Mouse (Mus musculus) CH12.LX (cell line): ENCODE data around the gene Gm19345. TPM values are rescaled to one million over a fixed set of nuclear protein-coding genes. Genes with fewer than 3 reads are reported as not detected.

ENCODE experiments used
- DNase-seq: peaks from one replicate; pipeline ENCODE4 v3.0.0-alpha.2; 2013; ENCODE audit errors: extremely low read depth
- H3K27ac ChIP-seq: 2 replicates; pipeline ENCODE4 v1.5.1; 2012; ENCODE audit warnings: low read depth, mild to moderate bottlenecking, control low read depth, moderate library complexity; ENCODE audit not compliant: insufficient read depth
- H3K27me3 ChIP-seq: replicated peaks from 2 replicates; pipeline ENCODE3; 2012; ENCODE audit warnings: inconsistent platforms
- H3K36me3 ChIP-seq, 2 experiments: replicated peaks in 1 of 2; 2 replicates each; pipeline versions ENCODE3 to v1.6.1; 2012; ENCODE audit warnings: inconsistent platforms in 1 of 2, low read length in 1 of 2, mild to moderate bottlenecking in 1 of 2, mixed read lengths in 1 of 2, moderate library complexity in 1 of 2; ENCODE audit not compliant: control insufficient read depth in 1 of 2, insufficient read depth in 1 of 2
- H3K4me1 ChIP-seq, 2 experiments: 2 replicates each; pipeline ENCODE4 v1.6.1; 2012; ENCODE audit warnings: inconsistent platforms in 1 of 2, moderate library complexity in 1 of 2; ENCODE audit not compliant: insufficient read depth in 2 of 2, control insufficient read depth in 1 of 2
- H3K4me2 ChIP-seq: 2 replicates; pipeline ENCODE4 v1.6.1; 2012; ENCODE audit warnings: low read depth, mild to moderate bottlenecking, control low read depth; ENCODE audit not compliant: poor library complexity, insufficient read depth, severe bottlenecking
- H3K4me3 ChIP-seq, 3 experiments: fragments of 150-350 bp in 1 of 3; sonication (generic) in 1 of 3; replicated peaks in 1 of 3; 2 replicates each; pipeline versions ENCODE3 to v1.5.1; 2011 to 2012; ENCODE audit warnings: low read depth in 2 of 3, low read length in 2 of 3, mild to moderate bottlenecking in 2 of 3, moderate library complexity in 2 of 3, control low read depth in 1 of 3, improper control_type of control experiment in 1 of 3, inconsistent platforms in 1 of 3, mixed read lengths in 1 of 3; ENCODE audit not compliant: poor library complexity in 1 of 3
- H3K79me2 ChIP-seq: replicated peaks from 2 replicates; pipeline ENCODE4 v1.6.1; 2012; ENCODE audit warnings: mild to moderate bottlenecking, moderate library complexity; ENCODE audit not compliant: control insufficient read depth, poor library complexity, insufficient read depth, severe bottlenecking; ENCODE audit errors: extremely low read depth
- H3K9ac ChIP-seq: 2 replicates; pipeline ENCODE4 v1.6.1; 2012; ENCODE audit warnings: low read depth, mild to moderate bottlenecking, control low read depth, moderate library complexity; ENCODE audit not compliant: insufficient read depth
- H3K9me3 ChIP-seq: replicated peaks from 2 replicates; pipeline ENCODE3; 2012; ENCODE audit warnings: low read length, inconsistent platforms, mixed read lengths
- CHD1 ChIP-seq: IDR thresholded peaks from 2 replicates; pipeline ENCODE4 v1.6.1; 2012; ENCODE audit warnings: low read depth, low read length, improper control_type of control experiment, inconsistent platforms
- EP300 ChIP-seq: IDR thresholded peaks from 2 replicates; pipeline ENCODE4 v1.6.1; 2011; ENCODE audit warnings: low read length, improper control_type of control experiment
- ETS1 ChIP-seq: conservative IDR thresholded peaks from 2 replicates; pipeline ENCODE4 v1.6.1; 2012; ENCODE audit warnings: low read depth, mild to moderate bottlenecking, inconsistent platforms, low read length, improper control_type of control experiment, moderate library complexity
- GABPA ChIP-seq: IDR thresholded peaks from 2 replicates; pipeline ENCODE4 v1.6.1; 2012; ENCODE audit warnings: low read depth, low read length, improper control_type of control experiment, inconsistent platforms; ENCODE audit not compliant: insufficient replicate concordance
- JUN ChIP-seq: IDR thresholded peaks from 2 replicates; pipeline ENCODE4 v1.6.1; 2011; ENCODE audit warnings: low read depth, mild to moderate bottlenecking, low read length, improper control_type of control experiment, moderate library complexity; ENCODE audit not compliant: insufficient read depth
- JUND ChIP-seq: conservative IDR thresholded peaks from 2 replicates; pipeline ENCODE4 v1.6.1; 2011; ENCODE audit warnings: low read depth, low read length, improper control_type of control experiment
- KAT2A ChIP-seq: IDR thresholded peaks from 2 replicates; pipeline ENCODE4 v1.6.1; 2012; ENCODE audit warnings: low read length, improper control_type of control experiment, inconsistent platforms; ENCODE audit not compliant: insufficient replicate concordance
- MEF2A ChIP-seq: IDR thresholded peaks from 2 replicates; pipeline ENCODE4 v1.6.1; 2014; ENCODE audit warnings: low read depth, mild to moderate bottlenecking, inconsistent platforms, low read length, improper control_type of control experiment, borderline replicate concordance
- NELFE ChIP-seq: IDR thresholded peaks from 2 replicates; pipeline ENCODE4 v1.6.1; 2011; ENCODE audit warnings: low read depth, low read length, improper control_type of control experiment
- NRF1 ChIP-seq: IDR thresholded peaks from 2 replicates; pipeline ENCODE4 v1.6.1; 2014; ENCODE audit warnings: low read depth, mild to moderate bottlenecking, inconsistent platforms, low read length, improper control_type of control experiment, moderate library complexity
- PAX5 ChIP-seq: IDR thresholded peaks from 2 replicates; pipeline ENCODE4 v1.6.1; 2012; ENCODE audit warnings: low read length, inconsistent platforms, mixed read lengths
- POLR2A ChIP-seq: IDR thresholded peaks from 2 replicates; pipeline ENCODE4 v1.6.1; 2011; ENCODE audit warnings: low read depth, mild to moderate bottlenecking, improper control_type of control experiment, low read length
- POLR2AphosphoS2 ChIP-seq: IDR thresholded peaks from 2 replicates; pipeline ENCODE4 v1.6.1; 2011; ENCODE audit warnings: low read depth, low read length, improper control_type of control experiment
- RAD21 ChIP-seq: IDR thresholded peaks from 2 replicates; pipeline ENCODE4 v1.6.1; 2011; ENCODE audit warnings: low read depth, mild to moderate bottlenecking, low read length, improper control_type of control experiment, moderate library complexity
- UBTF ChIP-seq: IDR thresholded peaks from 2 replicates; pipeline ENCODE4 v1.6.1; 2012; ENCODE audit warnings: low read depth, mild to moderate bottlenecking, inconsistent platforms, low read length, improper control_type of control experiment, moderate library complexity
- USF1 ChIP-seq: IDR thresholded peaks from 2 replicates; pipeline ENCODE4 v1.6.1; 2014; ENCODE audit warnings: low read depth, mild to moderate bottlenecking, inconsistent platforms, low read length, improper control_type of control experiment
- USF2 ChIP-seq: conservative IDR thresholded peaks from 2 replicates; pipeline ENCODE4 v1.6.1; 2011; ENCODE audit warnings: low read depth, low read length, improper control_type of control experiment
- ZC3H11A ChIP-seq: IDR thresholded peaks from 2 replicates; pipeline ENCODE4 v1.6.1; 2012; ENCODE audit warnings: low read depth, mild to moderate bottlenecking, inconsistent platforms, low read length, improper control_type of control experiment
- ZKSCAN1 ChIP-seq: IDR thresholded peaks from 2 replicates; pipeline ENCODE4 v1.6.1; 2012; ENCODE audit warnings: low read depth, inconsistent platforms, low read length, improper control_type of control experiment, borderline replicate concordance
- ZNF384 ChIP-seq: IDR thresholded peaks from 2 replicates; pipeline ENCODE4 v1.6.1; 2012; ENCODE audit warnings: low read depth, low read length, improper control_type of control experiment, inconsistent platforms
- dilution Hi-C: fragments of 300-500 bp; cut with MboI; formaldehyde crosslinking; loops from 2 replicates; pipeline ENCODE4 v1.14.3; 2020; ENCODE audit warnings: low sequenced_read_pairs; ENCODE audit not compliant: extremely low pct_unique_long_range_greater_than_20kb, extremely low pct_ligation_motif_present
- in situ Hi-C: fragments of 300-500 bp; cut with MboI; formaldehyde crosslinking; loops from 3 replicates; pipeline ENCODE4 v1.14.3; 2019; ENCODE audit warnings: low sequenced_read_pairs, low pct_ligation_motif_present, low pct_unique_long_range_greater_than_20kb, mixed read lengths
- polyA plus RNA-seq: library from polyadenylated mRNA; unstranded; fragments of >175 nt; gene quantifications from 2 replicates; pipeline ENCODE4 v1.2.1, GENCODE M21; 2012; ENCODE audit warnings: low read depth; ENCODE audit not compliant: insufficient read length
- total RNA-seq, 2 experiments: library from RNA; depleted of rRNA; stranded (reverse); fragments of 300-350 nt in 1 of 2; fragments of >200 nt in 1 of 2; gene quantifications; 2 replicates each; pipeline ENCODE4 v1.2.3; 2012 to 2014

Gm19345 gene
- total and polyA plus RNA-seq, 3 experiments, result 0.59 to 4.1 TPM; not detected in 1

DNA sequence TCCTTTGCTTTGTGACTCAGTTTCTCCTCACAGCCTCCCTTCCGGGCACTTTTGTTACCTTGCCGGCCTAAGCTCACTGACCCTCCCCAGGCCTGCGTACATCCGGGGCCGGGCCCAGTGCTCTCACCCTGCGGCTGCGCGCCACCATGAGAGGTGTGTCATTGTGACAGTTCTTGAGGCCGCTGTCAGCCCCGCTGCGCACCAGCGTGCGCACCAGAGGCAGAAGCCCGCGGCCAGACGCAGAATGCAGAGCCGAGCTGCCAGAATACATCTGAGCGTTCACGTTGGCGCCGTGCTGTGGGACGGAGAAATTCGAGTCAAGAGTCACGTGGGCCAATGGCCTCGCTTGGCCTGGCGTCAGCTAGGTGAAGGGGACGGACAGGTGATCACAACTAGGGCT lies 42.4 kb upstream of the Gm19345 start:
- Histone ChIP-seq H3K36me3 (peaks cover 63 to 80% of the 10 kb centered on the region in 2 experiments), H3K9me3 (peaks cover 12% of the 10 kb centered on the region), H3K79me2 (0 out of 2 replicates have a peak, but pooled peaks cover under 1% of the 10 kb centered on the region), H3K4me2 (no peak overlapping the region), H3K4me1 (peaks cover 23 to 45% of the 10 kb centered on the region in 2 experiments), H3K27me3 (no peaks in the 10 kb centered on the region), H3K27ac (no peak overlapping the region), H3K9ac (no peak overlapping the region), H3K4me3 (no peak overlapping the region)
- in situ Hi-C loops (no loop called here), dilution Hi-C loops (no loop called here)
- DNase-seq, result no peak
- TF ChIP-seq ETS1 (no peak), UBTF (no peak), EP300 (no peak), JUND (no peak), RAD21 (no peak), POLR2A (no peak), ZKSCAN1 (no peak), USF2 (no peak), POLR2AphosphoS2 (no peak), CHD1 (no peak), NELFE (no peak), JUN (no peak), MEF2A (no peak), KAT2A (no peak), USF1 (no peak), ZC3H11A (no peak), GABPA (no peak), PAX5 (no peak), NRF1 (no peak)

- dilution Hi-C loops (no loop called here), in situ Hi-C loops (no loop called here)
- Histone ChIP-seq H3K27ac (no peak overlapping the region), H3K4me2 (no peak overlapping the region), H3K9me3 (peaks cover 6% of the 10 kb centered on the region), H3K4me3 (no peak overlapping the region), H3K4me1 (peaks cover 36 to 57% of the 10 kb centered on the region in 2 experiments), H3K9ac (no peak overlapping the region), H3K36me3 (peaks cover 70 to 85% of the 10 kb centered on the region in 2 experiments), H3K27me3 (no peaks in the 10 kb centered on the region), H3K79me2 (peaks cover 6% of the 10 kb centered on the region; the same call in 1 of the 2 replicates)
- no peak for DNase-seq
- TF ChIP-seq ZNF384, result no peak
- no peak for TF ChIP-seq JUND
- TF ChIP-seq KAT2A, result no peak
Observed at GRCm38 (mm10) chr7:19811114-19811513, 40.7 kb upstream of the Gm19345 start.
